Mouse (Mus musculus) cerebellum, postnatal 36 days (tissue): Measurements from ENCODE around the gene Ptf1a.

Source experiments
- DNase-seq, 2 experiments: peaks; one replicate each; pipeline ENCODE4 v3.0.0; 2021 to 2022; ENCODE audit warnings: mixed read lengths in 2 of 2

Gene Ptf1a

DNA sequence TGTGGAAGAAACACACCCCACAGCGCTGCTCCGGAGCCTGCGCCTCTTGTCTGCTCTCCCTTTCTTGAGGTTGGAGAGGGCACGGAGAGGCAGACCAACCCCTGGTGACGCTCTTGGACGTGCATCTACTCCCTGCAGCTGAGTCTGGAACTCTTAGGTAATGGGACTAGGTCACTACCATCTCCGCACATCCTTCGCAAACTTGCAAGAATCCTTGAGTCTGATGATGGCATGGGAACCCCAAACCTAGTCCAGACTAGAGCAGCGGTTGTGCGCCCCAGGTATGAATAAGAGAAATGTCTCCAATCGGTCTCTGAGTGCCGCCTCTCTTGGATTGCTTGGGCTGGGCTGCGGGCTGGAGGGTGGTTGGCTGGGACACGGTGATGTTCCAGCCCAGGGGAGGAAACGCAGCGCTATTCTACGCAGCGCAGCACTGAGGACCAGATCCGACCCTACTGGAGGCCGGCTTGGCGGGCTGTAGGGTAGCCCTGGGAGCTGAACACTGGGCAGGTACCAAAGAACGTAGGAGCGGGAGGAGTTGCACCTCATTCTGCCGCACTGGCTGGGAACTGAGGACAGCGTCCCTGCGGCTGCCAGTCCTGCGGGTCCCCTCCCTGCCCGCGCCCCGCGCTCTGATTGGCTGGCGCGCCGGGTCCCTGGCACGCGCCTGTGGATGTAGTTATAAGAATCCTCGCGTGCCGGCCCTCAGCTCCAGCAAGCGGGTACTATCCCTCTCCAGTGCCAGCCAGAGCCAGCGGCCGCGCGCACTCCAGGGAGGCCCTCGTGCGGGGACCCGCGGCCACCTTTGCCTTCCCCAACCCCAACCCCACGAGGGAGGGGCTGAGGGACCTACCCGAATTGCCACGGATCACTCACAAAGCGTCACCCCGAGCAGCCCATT is at the start of gene Ptf1a:
Gene Ptf1a, plus strand, starts transcription at position 733 of the 901 bp plus-strand sequence.
- DNase-seq: no peak

DNA sequence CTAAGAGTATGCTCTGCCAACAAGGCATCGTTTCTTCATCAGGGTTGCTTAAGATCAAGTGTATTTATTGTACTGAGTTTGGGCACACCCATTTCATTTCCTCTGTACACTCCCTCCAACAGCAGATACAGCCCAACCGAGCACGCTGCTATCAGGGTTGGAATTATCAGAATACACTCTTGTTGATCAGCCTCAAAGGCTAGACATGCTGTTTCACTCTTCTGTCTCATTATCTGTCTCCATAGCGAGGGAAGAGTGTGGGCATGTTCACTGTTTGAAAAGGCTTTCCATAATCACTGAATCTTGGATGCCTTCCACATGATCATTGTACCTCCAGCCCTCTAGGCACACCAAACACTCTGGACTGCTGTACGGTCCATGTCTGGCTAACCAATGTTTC is 40.1 kb upstream of the Ptf1a start:
- no peak for DNase-seq

DNA sequence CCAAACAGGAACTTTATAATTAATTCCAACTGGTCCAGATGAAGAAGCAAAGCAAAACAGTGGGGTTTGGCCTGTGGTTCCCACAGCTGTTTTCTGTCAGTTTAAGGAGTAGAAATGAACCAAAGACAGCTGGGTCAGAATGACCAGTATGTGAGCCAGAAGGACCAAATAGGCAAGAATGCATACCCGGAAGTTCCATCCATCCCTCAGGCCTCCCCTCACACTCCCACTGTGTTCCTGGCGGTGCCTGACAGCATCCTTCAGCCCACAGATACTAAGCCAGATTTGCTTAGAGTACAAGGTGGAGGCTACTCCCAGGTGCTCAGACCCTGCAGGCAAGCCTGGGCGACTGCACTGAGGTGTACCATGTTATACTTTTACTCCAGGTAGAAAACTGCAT is 38.9 kb upstream of the Ptf1a start:
- no peak for DNase-seq

DNA sequence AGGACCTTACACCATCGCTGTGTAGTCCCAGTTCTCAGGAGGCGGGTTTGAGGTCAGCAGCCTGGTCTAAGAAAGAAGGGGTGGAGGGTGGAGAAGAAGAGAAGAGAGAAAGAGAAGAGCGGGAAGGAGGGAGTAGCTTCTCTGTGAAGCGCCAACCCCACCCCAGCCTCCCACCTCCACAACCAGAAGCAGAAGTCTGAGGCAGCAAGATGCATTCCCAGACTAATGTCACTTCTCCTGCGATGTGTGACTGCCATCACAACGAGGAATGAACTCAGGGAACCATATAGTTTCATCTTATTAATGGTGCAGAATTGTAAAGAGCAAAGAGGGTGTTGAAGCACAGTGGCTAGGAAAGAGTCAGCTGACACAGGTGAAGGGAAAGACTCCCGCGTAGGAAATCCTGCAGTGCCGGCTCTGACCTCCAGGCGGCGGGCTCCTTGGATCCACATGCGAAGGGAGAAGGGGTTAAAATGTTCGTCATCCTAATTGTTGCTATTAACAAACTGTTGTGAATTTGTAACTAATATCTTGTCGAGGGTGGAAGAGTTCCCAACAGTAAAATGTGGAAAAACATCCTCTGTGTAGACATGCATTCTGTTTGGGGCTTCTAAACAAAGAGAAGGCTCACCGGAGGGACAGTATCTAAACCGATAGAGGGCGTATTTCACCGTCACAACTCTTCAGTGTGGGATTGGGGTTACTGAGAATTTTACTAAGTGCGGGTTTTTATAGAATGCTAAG is 31.1 kb upstream of the Ptf1a start:
- peak; percentile 63 for DNase-seq

DNA sequence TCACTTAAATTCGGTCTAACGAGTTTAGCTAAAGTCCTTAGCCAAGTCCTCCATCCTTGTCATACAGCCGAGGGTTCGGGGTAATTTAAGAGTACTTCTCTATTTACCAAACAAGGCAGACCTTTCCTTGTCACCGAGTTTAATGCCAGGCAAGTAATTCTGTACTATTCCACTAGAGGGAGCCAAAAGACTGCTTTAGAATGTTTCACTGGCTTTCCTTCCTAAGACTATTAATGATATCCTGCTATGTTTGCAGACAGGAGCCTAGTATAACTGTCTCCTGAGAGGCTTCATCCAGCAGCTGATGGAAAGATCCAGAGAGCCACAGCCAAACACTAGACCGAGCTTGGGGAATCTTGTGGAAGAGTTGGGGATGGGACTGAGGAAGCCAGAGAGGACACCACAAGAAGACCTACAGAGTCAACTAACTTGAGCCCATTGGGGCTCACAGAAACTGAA is 30.4 kb upstream of the Ptf1a start:
- peak in 1 of 2 experiments; percentile 34 for DNase-seq

DNA sequence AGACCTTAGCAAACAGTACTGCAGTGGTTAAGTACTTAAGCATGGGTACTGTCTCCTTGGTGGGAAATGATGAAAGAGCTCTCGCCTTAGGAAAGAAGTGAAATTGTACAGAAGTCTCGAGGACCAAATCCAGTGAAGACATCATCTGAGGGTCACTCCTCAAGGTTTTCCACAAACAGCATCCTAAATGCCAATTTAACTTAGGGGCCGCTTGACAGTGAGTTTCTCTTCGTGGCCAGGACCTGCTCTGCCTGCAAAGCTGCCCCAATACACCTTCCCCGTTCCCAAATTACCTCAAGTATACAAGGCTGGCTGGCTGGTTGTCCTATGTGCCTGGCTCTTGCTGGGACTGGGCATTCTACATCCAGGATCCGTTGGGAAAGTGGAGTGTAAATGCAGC is 29.4 kb upstream of the Ptf1a start:
- DNase-seq: no peak

DNA sequence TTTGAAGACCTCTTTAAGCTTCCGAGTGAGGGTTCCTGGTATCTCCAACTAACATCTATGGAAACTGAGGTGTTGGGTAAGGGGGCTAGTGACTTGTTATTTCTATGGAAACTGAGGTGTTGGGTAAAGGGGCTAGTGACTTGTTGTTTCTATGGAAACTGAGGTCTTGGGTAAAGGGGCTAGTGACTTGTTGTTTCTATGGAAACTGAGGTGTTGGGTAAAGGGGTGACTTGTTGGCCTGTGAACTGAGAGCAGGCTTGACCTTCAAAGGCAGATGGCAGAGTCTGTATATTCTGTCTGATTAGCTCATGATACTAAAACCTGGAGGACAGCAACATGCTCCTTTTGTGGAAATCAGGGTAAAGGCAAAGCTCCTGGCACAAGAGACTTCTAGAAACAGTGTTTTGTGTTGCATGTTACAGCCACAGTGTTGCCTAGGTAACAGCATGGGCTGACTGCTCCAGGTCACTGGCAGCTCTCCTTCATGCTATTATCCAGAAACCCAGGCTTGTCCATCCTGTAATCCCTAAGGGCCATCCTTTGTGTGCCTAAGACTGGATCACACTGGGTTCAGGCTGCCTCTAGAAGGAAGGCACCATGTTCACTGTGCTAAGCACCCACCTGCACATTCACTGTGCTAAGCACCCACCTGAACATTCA is 25.6 kb upstream of the Ptf1a start:
- no peak for DNase-seq

DNA sequence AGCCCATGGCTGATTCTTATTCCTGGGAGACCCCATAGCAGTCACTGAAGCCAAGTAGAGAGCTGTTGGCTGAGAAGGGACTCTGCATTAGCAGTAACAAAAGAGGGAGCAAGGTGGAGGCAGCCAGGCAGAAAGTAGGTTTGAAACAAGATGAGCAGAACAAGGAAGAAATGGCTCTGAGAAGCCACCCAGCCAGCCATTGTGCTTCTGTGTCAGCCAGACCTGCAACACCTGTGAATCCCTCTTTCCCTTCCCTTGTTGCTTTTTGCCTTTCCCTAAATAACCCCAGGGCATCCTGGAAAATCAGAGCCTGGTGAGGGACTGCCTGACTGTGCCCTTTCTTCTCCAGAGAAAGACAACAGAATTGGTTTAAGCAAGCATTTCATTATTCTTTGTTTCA is 23.2 kb upstream of the Ptf1a start:
- DNase-seq: no peak

DNA sequence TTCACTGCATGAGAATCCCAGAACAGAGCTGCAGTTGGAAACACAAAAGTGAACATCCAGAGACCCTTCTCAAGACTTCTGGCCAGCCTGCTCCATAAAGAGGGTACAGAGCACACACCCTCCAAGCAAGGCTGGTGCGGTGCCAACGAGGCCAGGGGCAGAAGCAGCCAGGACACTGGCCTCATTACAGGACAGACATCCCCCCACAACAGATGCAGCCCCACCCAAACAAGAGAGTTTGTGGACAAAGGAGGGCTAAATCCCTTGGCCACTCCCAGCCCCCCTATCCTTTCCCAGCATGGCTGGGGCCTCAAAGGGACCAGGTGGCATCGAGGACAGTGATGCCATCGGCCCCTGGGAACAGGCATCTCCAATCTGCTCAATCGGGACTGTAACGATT is 22.4 kb upstream of the Ptf1a start:
- DNase-seq: no peak

DNA sequence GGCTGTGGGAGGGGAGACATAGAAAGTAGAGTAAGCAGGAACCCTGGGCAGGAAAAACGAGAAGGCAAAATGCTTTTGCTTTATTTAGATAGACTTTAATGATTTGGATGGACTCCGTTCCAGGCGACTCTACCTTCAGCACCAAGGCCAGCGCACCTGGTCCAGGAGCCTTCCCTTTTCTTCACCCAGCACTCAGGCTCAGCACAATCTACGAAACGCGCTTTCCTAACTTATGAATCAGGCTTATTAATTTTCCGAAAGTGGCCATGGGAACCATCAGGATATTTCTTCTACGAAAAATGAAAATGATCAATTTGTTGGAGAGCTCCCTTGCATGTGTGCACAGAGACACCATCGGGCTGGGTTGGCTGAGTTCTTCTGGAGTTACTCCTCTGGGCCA is 16.4 kb upstream of the Ptf1a start:
- no peak for DNase-seq

DNA sequence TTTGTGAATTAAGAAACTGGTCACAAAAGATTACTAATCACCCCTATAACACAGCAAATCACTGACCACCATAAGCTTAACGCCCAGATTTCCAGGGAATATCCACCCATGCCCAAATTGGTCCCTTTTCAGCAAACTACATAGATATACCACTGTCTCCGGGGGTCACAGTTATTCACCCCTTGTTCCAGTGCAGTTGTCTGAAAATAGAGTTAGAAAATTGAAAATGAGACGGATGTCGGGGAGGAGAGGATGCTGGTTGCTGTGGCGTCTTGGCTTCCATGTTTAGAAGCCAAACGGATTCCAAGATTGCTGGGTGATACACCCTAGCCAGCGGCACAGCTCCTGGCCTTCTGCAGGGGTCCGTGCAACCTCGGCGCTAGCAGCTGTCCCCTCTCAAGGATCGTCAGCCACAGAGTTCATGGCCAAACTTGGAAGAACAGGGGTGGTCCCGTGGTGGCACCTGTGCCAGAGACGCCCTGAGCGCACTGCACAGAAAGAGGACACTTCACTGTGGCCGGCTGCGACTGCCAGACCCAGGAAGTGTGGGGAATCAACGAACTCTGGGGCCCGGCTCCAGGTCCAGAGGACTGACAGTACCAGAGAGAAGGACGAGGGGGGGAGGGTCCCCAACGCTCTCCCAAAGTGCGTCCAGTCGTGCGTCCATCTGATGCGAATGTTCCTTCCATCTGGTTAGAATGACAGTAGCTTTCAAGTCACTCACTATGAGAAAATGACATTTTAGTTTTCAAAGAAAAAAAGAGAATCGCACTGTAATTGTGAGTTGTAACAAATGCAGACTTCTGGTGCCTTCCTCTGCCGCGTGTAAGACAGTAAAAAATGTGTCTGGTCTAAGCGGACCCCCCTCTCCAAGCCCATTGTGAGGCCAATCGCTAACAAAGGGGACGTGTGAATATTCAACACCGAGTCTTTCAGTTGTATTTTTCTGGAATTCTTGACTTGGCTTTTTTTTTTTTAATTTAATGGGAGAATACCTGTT is 15.5 kb upstream of the Ptf1a start:
- no peak for DNase-seq

DNA sequence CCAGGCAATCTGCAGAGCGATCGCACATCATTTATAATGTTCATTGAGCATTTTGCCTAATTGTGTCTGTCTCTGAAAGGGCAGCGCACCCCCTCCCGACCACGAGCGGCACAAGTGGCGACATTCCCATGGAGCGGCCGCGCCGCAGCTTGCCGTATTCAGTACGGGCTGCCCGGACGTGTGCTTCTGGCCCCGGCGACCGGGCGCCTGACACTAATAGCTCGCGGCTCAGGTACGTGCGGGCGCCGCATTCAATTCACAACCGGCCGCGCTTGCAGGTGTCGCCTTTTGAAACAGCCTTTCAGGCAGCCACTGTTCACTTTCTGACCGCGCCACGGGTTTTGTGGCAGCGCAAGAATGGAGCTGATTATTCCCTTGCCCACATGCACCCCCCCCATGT is 14.7 kb upstream of the Ptf1a start:
- DNase-seq: no peak

DNA sequence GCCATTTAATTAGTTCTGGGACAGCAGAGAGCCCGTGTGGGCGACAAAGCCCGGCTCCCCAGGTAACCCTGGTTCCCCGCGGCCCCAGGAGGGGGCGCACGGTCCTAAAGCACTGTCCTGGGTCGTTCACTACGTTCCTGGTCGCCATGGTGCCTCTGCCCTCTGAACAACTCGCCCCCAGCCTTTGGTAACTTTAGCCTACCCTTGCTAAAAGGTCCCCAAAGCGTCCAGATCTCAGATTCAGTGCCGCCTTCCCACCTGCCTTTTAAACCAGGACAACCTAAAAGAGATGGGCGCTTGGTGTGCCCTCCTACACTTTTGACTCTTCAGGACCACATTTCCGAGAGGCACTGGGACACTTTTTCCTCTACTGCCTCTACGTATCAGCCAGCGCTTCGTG is 14.3 kb upstream of the Ptf1a start:
- DNase-seq: no peak

DNA sequence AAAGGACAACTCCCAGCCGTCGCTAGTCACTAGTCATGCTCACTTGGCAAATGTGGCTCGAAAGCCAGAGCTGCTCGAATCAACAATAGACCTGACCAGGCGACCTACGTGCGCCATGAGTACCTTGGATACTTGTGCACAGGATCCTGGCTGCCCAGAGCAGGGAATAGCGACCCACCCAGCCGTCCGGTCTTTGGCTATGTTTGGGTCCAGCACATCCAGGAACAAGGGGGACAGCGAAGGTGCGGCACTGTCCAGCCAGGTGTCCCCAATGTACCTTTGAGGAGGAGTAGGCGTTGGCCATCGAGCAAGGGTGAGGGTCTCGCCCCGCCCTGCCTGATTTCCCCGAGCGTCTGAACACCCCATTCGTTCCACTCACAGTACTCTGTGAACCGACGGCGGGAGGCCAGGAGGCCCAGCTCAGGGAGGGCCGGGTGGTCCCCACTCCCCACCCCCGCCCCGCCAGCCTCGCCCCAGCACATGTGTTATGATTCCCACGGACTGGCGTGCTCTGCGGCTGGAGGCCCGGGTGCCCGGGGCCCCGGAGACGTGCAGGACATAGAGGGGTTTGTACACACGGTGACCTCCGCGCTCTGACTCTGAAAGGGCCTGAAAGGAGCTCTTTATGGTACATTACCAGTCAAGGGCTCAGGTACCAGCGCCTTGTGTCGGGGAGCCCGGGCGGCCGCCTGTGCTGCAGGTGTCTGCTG is 13.7 kb upstream of the Ptf1a start:
- DNase-seq: no peak

DNA sequence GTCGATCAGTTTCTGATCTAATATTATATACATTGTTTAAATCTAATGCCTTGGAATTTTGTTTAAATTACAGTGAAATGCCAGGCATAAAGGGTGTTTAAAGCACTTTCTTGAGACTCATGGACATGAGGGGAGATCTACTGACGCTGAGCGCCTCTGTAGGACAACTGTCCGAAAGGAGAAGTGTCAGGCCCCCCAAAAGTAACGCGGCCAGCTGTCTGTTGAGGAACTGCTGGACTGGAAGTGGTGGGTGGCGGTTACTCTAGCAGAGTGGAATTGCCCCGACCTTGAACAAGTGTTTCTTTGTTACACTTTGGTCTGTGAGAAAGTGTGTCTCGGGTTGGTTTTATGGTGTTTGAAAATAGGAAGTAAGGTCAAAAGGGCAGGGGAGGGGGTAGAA is 1.1 kb upstream of the Ptf1a start:
- no peak for DNase-seq

DNA sequence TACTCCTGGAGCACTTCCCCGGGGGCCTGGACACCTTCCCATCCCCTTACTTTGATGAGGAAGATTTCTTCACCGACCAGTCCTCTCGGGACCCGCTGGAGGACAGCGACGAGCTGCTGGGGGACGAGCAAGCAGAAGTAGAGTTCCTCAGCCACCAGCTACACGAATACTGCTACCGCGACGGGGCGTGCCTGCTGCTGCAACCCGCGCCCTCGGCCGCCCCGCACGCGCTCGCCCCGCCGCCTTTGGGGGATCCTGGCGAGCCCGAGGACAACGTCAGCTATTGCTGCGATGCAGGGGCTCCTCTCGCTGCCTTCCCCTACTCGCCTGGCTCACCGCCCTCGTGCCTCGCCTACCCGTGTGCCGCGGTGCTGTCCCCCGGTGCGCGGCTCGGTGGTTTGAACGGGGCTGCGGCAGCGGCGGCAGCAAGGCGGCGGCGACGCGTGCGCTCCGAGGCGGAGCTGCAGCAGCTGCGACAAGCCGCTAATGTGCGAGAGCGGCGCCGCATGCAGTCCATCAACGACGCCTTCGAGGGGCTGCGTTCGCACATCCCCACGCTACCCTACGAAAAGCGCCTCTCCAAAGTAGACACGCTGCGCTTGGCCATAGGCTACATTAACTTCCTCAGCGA is 523 bp downstream of the Ptf1a start:
- no peak for DNase-seq

DNA sequence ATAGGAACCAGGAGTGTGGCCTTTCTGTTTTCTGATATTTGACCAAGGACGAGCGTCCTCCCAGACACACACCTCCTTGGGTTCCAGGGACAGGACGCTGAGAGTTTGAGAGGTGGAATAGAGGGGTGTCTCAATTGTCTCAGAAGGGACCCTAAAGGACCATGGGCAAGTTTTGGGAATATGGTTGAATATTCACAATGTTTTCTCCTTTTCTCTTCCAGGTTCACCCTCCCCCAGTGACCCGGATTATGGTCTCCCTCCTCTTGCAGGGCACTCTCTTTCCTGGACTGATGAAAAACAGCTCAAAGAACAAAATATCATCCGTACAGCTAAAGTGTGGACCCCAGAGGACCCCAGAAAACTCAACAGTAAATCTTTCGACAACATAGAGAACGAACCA is 1.3 kb downstream of the Ptf1a start:
- DNase-seq: no peak

DNA sequence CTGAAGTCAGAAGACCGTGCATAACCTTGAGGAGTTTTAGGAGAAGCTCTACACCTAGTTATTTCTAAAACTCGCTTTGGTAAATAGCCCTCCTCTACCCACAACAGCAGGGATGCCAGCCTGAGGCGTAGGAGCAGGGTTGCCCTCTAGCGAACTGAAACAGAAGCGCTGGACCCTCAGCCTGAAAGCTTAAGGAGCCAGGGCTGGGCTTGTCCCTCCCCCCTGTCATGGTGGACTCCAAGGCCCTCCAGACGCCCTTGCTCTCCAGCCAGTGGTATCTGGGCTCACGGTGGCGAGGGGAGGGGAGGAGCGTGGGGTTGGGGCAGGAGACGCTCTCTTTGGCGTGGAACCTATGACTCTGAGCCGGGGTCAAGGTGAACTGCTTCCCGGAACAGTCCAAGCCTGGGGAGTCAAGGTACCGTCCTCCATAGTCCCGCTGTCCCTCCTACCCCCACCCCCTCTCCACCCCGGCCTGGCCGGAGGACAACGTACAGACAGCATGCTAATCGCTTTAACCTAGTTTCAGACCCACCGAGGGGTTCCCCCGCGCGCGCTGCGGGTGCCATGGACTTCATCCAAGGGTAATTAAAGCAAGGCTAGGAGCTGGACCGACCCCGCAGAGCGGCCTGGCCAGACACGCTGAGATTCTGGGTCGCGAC is 2.7 kb downstream of the Ptf1a start:
- DNase-seq: no peak

DNA sequence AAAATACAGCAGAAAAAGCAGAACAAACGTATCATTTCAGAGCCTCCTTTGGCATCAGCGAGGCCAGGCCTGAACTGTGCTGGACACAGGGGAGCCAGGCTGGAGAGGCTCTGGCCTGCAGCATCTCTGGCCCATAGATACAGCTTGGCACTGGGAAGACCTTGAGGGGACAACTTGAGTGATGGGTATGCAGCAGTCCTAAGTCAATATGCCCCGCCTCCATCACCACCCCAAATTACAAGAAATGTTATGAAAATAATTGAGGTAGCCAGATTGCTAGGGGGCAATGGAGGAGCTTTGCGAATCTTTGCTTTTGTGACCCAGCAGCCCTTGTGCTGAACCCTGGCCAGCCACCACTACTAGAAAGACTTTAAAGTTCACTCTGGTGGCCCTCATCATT is 3.8 kb downstream of the Ptf1a start:
- DNase-seq: no peak

DNA sequence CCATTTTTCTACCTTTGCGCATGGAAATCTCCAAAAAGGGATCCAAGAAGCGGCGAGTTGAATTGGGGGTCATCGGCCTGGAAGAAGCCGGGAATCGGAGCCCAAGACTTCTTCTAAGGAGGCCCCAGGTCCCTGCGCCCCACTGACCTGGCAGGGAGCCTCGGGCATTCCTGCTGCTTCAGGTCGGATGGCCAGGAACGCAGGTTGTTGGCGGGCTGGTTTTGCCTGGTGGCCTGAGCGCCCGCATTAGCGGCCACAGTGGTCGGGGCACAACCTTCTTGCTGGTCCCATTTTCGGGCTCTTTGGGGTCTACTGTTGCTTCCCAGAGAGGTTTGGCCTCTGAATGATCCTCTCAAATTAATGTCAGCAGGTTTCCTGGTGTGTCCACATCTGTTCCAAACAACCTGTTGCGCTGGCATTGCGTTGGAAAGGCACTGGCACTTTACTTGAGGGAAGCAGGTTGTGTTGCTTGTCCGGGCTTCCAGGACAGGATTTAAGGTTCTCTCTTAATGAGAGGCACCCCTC is 7.1 kb downstream of the Ptf1a start:
- DNase-seq: no peak
